Mouse (Mus musculus): ENCODE results near the gene Pex19. TPM values are rescaled to one million over a fixed set of nuclear protein-coding genes. Genes with fewer than 3 reads are reported as not detected.
A peak's percentile ranks its signal among the peaks of the same experiment; 100 is the strongest.

Gene Pex19
- polyA plus RNA-seq, 1 experiment from 2014 or later = 155 TPM

DNA sequence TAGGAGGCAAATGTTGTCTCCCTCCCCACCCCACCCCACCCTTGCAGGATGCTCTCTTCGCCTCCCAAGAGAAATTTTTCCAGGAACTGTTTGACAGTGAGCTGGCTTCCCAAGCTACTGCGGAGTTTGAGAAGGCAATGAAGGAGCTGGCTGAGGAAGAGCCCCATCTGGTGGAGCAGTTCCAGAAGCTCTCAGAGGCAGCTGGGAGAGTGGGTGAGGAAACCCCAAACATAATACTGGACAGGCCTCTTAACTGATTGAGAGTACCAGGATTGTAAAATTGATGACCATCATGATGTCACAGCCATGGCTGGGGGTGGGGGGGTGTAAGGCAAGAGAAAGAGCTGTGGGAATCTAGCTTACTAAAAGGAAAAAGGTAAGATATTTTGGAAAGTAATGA, 2.6 kb downstream of the Pex19 start:
- no peak overlapping the region for H3K4me2 ChIP-seq (ENCODE audit: low read length)
- no peak overlapping the region for H3K27ac ChIP-seq (ENCODE audit: low read length)
- H3K4me3 ChIP-seq (replicated peaks; ENCODE audit: low read length) = no peak overlapping the region
- H3K27me3 ChIP-seq (replicated peaks; ENCODE audit: control insufficient read depth, insufficient read depth, low read length) = no peaks in the 10 kb centered on the region
- H3K9me3 ChIP-seq (ENCODE audit: control insufficient read depth, low read length) = no peaks in the 10 kb centered on the region
- no peak for ATAC-seq
- WGBS = 71% methylated on average over 2 of the region's 2 CpGs
- H3K4me1 ChIP-seq (replicated peaks; ENCODE audit: control insufficient read depth, insufficient read depth, low read length) = peaks cover 16% of the 10 kb centered on the region
- H3K36me3 ChIP-seq (ENCODE audit: control insufficient read depth, insufficient read depth) = peaks cover 28% of the 10 kb centered on the region
- no peak overlapping the region for H3K9ac ChIP-seq (replicated peaks; ENCODE audit: low read depth, low read length)

- Histone ChIP-seq H3K27ac (ENCODE audit: low read length) (no peak overlapping the region), H3K27me3 (replicated peaks; ENCODE audit: control insufficient read depth, insufficient read depth, low read length) (no peaks in the 10 kb centered on the region), H3K9ac (replicated peaks; ENCODE audit: low read depth, low read length) (no peak overlapping the region), H3K4me2 (ENCODE audit: low read length) (no peak overlapping the region), H3K36me3 (ENCODE audit: control insufficient read depth, insufficient read depth) (peaks cover 29% of the 10 kb centered on the region), H3K4me1 (replicated peaks; ENCODE audit: control insufficient read depth, insufficient read depth, low read length) (peaks cover 16% of the 10 kb centered on the region), H3K9me3 (ENCODE audit: control insufficient read depth, low read length) (no peaks in the 10 kb centered on the region), H3K4me3 (replicated peaks; ENCODE audit: low read length) (no peak overlapping the region)
- ATAC-seq = no peak
- 94% methylated on average over 5 of the region's 5 CpGs for WGBS
These were observed 3.2 kb downstream of the Pex19 start for GRCm38 (mm10) chr1:172129780-172130179.

DNA sequence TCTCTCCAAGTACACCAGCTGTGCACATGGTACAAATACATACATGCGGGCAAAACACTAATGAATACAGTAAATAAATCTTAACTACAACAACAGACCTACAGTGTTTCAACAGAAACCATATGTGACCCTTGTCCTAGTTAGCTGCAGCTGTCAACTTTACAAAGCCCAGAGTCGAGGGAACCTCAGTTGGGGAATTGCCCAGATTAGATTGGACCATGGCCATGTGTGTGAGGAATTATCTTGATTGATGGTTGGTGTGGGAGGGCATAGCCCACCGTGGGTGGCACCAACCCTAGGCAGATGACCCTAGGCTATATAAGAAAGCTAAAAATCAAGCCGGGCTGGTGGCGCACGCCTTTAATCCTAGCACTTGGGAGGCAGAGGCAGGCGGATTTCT, 5.8 kb downstream of the Pex19 start:
- H3K36me3 ChIP-seq (ENCODE audit: control insufficient read depth, insufficient read depth) = peaks cover 32% of the 10 kb centered on the region
- H3K9ac ChIP-seq (replicated peaks; ENCODE audit: low read depth, low read length) = no peak overlapping the region

GRCm38 (mm10) chr1:172133535-172133934, 7.0 kb downstream of the Pex19 start:
- WGBS = 92% methylated on average over 7 of the region's 7 CpGs
- no peaks in the 10 kb centered on the region for H3K27me3 ChIP-seq (replicated peaks; ENCODE audit: control insufficient read depth, insufficient read depth, low read length)
- no peak overlapping the region for H3K27ac ChIP-seq (ENCODE audit: low read length)
- H3K9ac ChIP-seq (replicated peaks; ENCODE audit: low read depth, low read length) = no peak overlapping the region
- no peak for ATAC-seq
- peaks cover 32% of the 10 kb centered on the region for H3K36me3 ChIP-seq (ENCODE audit: control insufficient read depth, insufficient read depth)
- H3K4me3 ChIP-seq (replicated peaks; ENCODE audit: low read length) = no peak overlapping the region
- no peaks in the 10 kb centered on the region for H3K4me1 ChIP-seq (replicated peaks; ENCODE audit: control insufficient read depth, insufficient read depth, low read length)
- no peak overlapping the region for H3K4me2 ChIP-seq (ENCODE audit: low read length)
- H3K9me3 ChIP-seq (ENCODE audit: control insufficient read depth, low read length) = no peaks in the 10 kb centered on the region

More for the DNA sequence above, 5.8 kb downstream of the Pex19 start:
- no peak for ATAC-seq
- Histone ChIP-seq H3K4me1 (replicated peaks; ENCODE audit: control insufficient read depth, insufficient read depth, low read length) (peaks cover 9% of the 10 kb centered on the region), H3K27ac (ENCODE audit: low read length) (no peak overlapping the region), H3K9me3 (ENCODE audit: control insufficient read depth, low read length) (no peaks in the 10 kb centered on the region), H3K27me3 (replicated peaks; ENCODE audit: control insufficient read depth, insufficient read depth, low read length) (no peaks in the 10 kb centered on the region), H3K4me2 (ENCODE audit: low read length) (no peak overlapping the region), H3K4me3 (replicated peaks; ENCODE audit: low read length) (no peak overlapping the region)
- WGBS = 79% methylated on average over 7 of the region's 7 CpGs

GRCm38 (mm10) chr1:172134072-172134471, 7.5 kb downstream of the Pex19 start:
- peaks cover 32% of the 10 kb centered on the region for H3K36me3 ChIP-seq (ENCODE audit: control insufficient read depth, insufficient read depth)
- H3K4me1 ChIP-seq (replicated peaks; ENCODE audit: control insufficient read depth, insufficient read depth, low read length) = no peaks in the 10 kb centered on the region
- H3K9me3 ChIP-seq (ENCODE audit: control insufficient read depth, low read length) = no peaks in the 10 kb centered on the region
- H3K4me3 ChIP-seq (replicated peaks; ENCODE audit: low read length) = no peak overlapping the region
- H3K27me3 ChIP-seq (replicated peaks; ENCODE audit: control insufficient read depth, insufficient read depth, low read length) = no peaks in the 10 kb centered on the region
- no peak for ATAC-seq
- 89% methylated on average over 4 of the region's 4 CpGs for WGBS
- no peak overlapping the region for H3K9ac ChIP-seq (replicated peaks; ENCODE audit: low read depth, low read length)
- no peak overlapping the region for H3K4me2 ChIP-seq (ENCODE audit: low read length)
- no peak overlapping the region for H3K27ac ChIP-seq (ENCODE audit: low read length)

DNA sequence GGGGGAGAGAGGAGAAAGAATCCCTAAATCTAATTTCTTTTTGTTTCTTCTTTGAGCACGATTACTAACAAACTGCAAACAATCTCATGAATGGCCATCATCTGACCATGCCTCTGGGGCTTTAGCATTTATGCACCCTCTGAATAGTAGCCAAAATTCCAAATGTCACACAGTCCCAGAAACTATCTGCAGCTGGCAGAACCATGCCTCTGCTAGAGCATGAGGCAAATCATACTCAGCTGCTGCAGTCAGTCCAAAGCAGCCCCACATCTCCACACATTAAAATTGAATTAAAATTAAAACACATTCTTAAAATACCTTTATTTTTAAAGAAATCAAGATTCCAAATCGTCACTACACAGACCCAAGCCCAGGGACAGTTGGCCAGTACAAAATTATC, 13.6 kb downstream of the Pex19 start:
- Histone ChIP-seq H3K27me3 (replicated peaks; ENCODE audit: control insufficient read depth, insufficient read depth, low read length) (no peaks in the 10 kb centered on the region), H3K4me3 (replicated peaks; ENCODE audit: low read length) (no peak overlapping the region), H3K9ac (replicated peaks; ENCODE audit: low read depth, low read length) (no peak overlapping the region), H3K27ac (ENCODE audit: low read length) (no peak overlapping the region), H3K9me3 (ENCODE audit: control insufficient read depth, low read length) (no peaks in the 10 kb centered on the region), H3K36me3 (ENCODE audit: control insufficient read depth, insufficient read depth) (no peaks in the 10 kb centered on the region), H3K4me2 (ENCODE audit: low read length) (no peak overlapping the region), H3K4me1 (replicated peaks; ENCODE audit: control insufficient read depth, insufficient read depth, low read length) (no peaks in the 10 kb centered on the region)
- no peak for ATAC-seq
- WGBS = 79% methylated on average over 2 of the region's 2 CpGs

- Histone ChIP-seq H3K36me3 (ENCODE audit: control insufficient read depth, insufficient read depth) (no peaks in the 10 kb centered on the region), H3K4me2 (ENCODE audit: low read length) (no peak overlapping the region), H3K9ac (replicated peaks; ENCODE audit: low read depth, low read length) (no peak overlapping the region), H3K9me3 (ENCODE audit: control insufficient read depth, low read length) (no peaks in the 10 kb centered on the region), H3K4me1 (replicated peaks; ENCODE audit: control insufficient read depth, insufficient read depth, low read length) (no peaks in the 10 kb centered on the region), H3K27me3 (replicated peaks; ENCODE audit: control insufficient read depth, insufficient read depth, low read length) (no peaks in the 10 kb centered on the region), H3K4me3 (replicated peaks; ENCODE audit: low read length) (no peak overlapping the region), H3K27ac (ENCODE audit: low read length) (no peak overlapping the region)
- no peak for ATAC-seq
- 92% methylated on average over 1 of the region's 1 CpGs for WGBS
These were observed 14.3 kb downstream of the Pex19 start for GRCm38 (mm10) chr1:172140825-172141224.

GRCm38 (mm10) chr1:172141529-172141928, 15.0 kb downstream of the Pex19 start:
- Histone ChIP-seq H3K4me1 (replicated peaks; ENCODE audit: control insufficient read depth, insufficient read depth, low read length) (no peaks in the 10 kb centered on the region), H3K4me3 (replicated peaks; ENCODE audit: low read length) (no peak overlapping the region), H3K4me2 (ENCODE audit: low read length) (no peak overlapping the region), H3K36me3 (ENCODE audit: control insufficient read depth, insufficient read depth) (no peaks in the 10 kb centered on the region), H3K9ac (replicated peaks; ENCODE audit: low read depth, low read length) (no peak overlapping the region), H3K27me3 (replicated peaks; ENCODE audit: control insufficient read depth, insufficient read depth, low read length) (no peaks in the 10 kb centered on the region), H3K9me3 (ENCODE audit: control insufficient read depth, low read length) (no peaks in the 10 kb centered on the region), H3K27ac (ENCODE audit: low read length) (no peak overlapping the region)
- WGBS = 82% methylated on average over 3 of the region's 3 CpGs
- no peak for ATAC-seq

DNA sequence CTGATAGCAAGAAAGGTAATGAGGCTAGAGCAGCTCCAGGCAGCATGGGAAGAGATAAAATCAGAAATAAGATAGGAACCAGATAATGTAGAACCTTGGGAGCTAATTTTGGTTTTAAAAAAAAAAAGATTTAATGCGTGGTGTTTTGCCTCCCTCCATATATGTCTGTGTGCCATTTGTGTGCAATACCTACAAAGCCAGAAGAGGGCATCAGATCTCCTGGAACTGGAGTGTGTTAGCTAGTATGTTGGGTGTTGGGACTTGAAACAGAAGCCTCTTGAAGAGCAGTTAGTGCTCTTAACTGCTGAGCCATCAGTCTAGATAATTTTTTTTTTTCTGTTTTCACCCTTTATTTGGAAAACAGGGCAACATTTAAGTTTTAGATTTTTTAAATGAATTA, 17.0 kb downstream of the Pex19 start:
- Histone ChIP-seq H3K4me2 (ENCODE audit: low read length) (no peak overlapping the region), H3K27me3 (replicated peaks; ENCODE audit: control insufficient read depth, insufficient read depth, low read length) (no peaks in the 10 kb centered on the region), H3K9me3 (ENCODE audit: control insufficient read depth, low read length) (no peaks in the 10 kb centered on the region), H3K4me3 (replicated peaks; ENCODE audit: low read length) (no peak overlapping the region), H3K9ac (replicated peaks; ENCODE audit: low read depth, low read length) (no peak overlapping the region), H3K27ac (ENCODE audit: low read length) (no peak overlapping the region), H3K4me1 (replicated peaks; ENCODE audit: control insufficient read depth, insufficient read depth, low read length) (peaks cover 6% of the 10 kb centered on the region), H3K36me3 (ENCODE audit: control insufficient read depth, insufficient read depth) (no peaks in the 10 kb centered on the region)
- no peak for ATAC-seq
- WGBS = 15% methylated on average over 1 of the region's 1 CpGs

GRCm38 (mm10) chr1:172147835-172148278, 21.3 kb downstream of the Pex19 start, which contains the start of gene Dcaf8:
Dcaf8 (plus strand) TSS chr1:172148084.
- Histone ChIP-seq H3K4me1 (replicated peaks; ENCODE audit: control insufficient read depth, insufficient read depth, low read length) (peaks cover 23% of the 10 kb centered on the region), H3K27ac (ENCODE audit: low read length) (peak within 1 kb of the TSS; percentile 91), H3K36me3 (ENCODE audit: control insufficient read depth, insufficient read depth) (peaks cover 9% of the 10 kb centered on the region; the same call in 1 of the 2 replicates), H3K27me3 (replicated peaks; ENCODE audit: control insufficient read depth, insufficient read depth, low read length) (no peaks in the 10 kb centered on the region), H3K9me3 (ENCODE audit: control insufficient read depth, low read length) (no peaks in the 10 kb centered on the region), H3K9ac (replicated peaks; ENCODE audit: low read depth, low read length) (peak within 1 kb of the TSS; percentile 99), H3K4me2 (ENCODE audit: low read length) (peak within 1 kb of the TSS; percentile 81), H3K4me3 (replicated peaks; ENCODE audit: low read length) (peak within 1 kb of the TSS; percentile 99)
- WGBS = under 1% methylated on average over 36 of the region's 42 CpGs
- peak; percentile 99 for ATAC-seq

All from forebrain, embryonic 16.5 days (tissue).